Mouse (Mus musculus) embryonic stem cell, embryonic (primary cell): ENCODE measurements around the gene Scd2.

Experiments
- CTCF ChIA-PET, 4 experiments: fragments of 300-600 bp in 2 of 4; fragments of 350-600 bp in 2 of 4; sonication (Branson Sonifier 250); formaldehyde crosslinking; loops; one replicate each; lab custom pipeline; 2022; ENCODE audit warnings: inconsistent platforms in 2 of 4; lab: Charles Lee
- POLR2A ChIA-PET, 4 experiments: fragments of 300-600 bp in 2 of 4; fragments of 350-600 bp in 2 of 4; sonication (Branson Sonifier 250); formaldehyde crosslinking; loops; one replicate each; lab custom pipeline; 2022; ENCODE audit warnings: antibody characterized with exemption in 4 of 4, inconsistent platforms in 1 of 4; lab: Charles Lee

The Scd2 gene

GRCm38 (mm10) chr19:44332833-44333623, 39.6 kb downstream of the Scd2 start, which contains the start of gene Scd4:
TSS of gene Scd4 (plus strand) at chr19:44333092.
- CTCF ChIA-PET: interaction anchor here in 2 of 4 experiments (0.6 to 1.5 kb wide), 3 partner anchors 133 to 1645 kb away, joined by 3 to 4 read pairs (median 4); no protein-coding TSS in a partner anchor
- POLR2A ChIA-PET: interaction anchor here in 2 of 4 experiments (0.7 to 2.0 kb wide), 11 partner anchors 12 to 85 kb away, joined by 3 to 7 read pairs (median 4); no protein-coding TSS in a partner anchor

GRCm38 (mm10) chr19:44333991-44334390, 40.5 kb downstream of the Scd2 start:
- ChIA-PET CTCF (no interaction called here), POLR2A (interaction anchor here in 2 of 4 experiments (0.6 to 1.2 kb wide), 3 partner anchors 24 to 865 kb away, joined by 3 to 6 read pairs (median 3); no protein-coding TSS in a partner anchor)

- POLR2A ChIA-PET: interaction anchor here in 1 of 4 experiments (1.0 to 1.6 kb wide), 4 partner anchors 10 to 22 kb away, joined by 3 to 5 read pairs (median 4); no protein-coding TSS in a partner anchor
- CTCF ChIA-PET: interaction anchor here in 1 of 4 experiments (0.5 kb wide), 1 partner anchor 52 kb away, joined by 3 read pairs; no protein-coding TSS in a partner anchor
Observed at GRCm38 (mm10) chr19:44335876-44336662, 42.6 kb downstream of the Scd2 start.

DNA sequence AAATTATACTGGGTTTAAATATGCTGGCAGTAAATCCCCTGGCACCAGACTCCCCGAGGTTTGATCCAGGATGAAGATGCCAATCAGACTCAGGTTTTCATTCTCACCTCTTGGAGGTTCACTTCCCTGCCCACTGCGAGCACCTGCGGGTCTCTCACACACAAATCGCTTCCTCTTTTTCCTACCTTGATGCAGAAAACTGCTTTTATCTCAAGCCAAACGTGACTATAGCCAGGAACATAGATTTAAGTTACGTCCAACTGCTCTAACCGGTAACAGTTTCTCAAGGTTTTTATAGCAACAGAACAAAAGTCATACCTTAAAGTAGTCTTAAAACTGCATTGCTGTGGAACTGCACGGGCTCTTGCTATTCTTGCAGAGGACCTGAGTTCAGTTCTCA, 56.2 kb downstream of the Scd2 start:
- ChIA-PET CTCF (interaction anchor here in 1 of 4 experiments (0.7 kb wide), 1 partner anchor 164 kb away, joined by 4 read pairs; no protein-coding TSS in a partner anchor), POLR2A (interaction anchor here in 2 of 4 experiments (0.6 to 1.3 kb wide), 3 partner anchors 17 to 36 kb away, joined by 3 read pairs; no protein-coding TSS in a partner anchor)

- ChIA-PET POLR2A (interaction anchor here in 1 of 4 experiments (0.5 kb wide), 1 partner anchor 38 kb away, joined by 4 read pairs; no protein-coding TSS in a partner anchor), CTCF (no interaction called here)
Observed at GRCm38 (mm10) chr19:44351756-44352155, 58.3 kb downstream of the Scd2 start.
